Mouse (Mus musculus) hindbrain, embryonic 13.5 days (tissue): ENCODE results near the gene Defb38. TPM values are rescaled to one million over a fixed set of nuclear protein-coding genes. Genes with fewer than 3 reads are reported as not detected.

Experiments
- ATAC-seq: fragments of 200-750 bp; cut with Nextera tagmentation; 2 replicates; pipeline ENCODE4 v1.8.0; 2017; ENCODE audit warnings: moderate TSS enrichment; ENCODE audit not compliant: low FRiP score
- H3K27ac ChIP-seq: fragments of 300-500 bp; sonication (generic); 2 replicates; pipeline ENCODE4 v1.5.1; 2015; ENCODE audit warnings: inconsistent platforms, mild to moderate bottlenecking, moderate library complexity
- H3K27me3 ChIP-seq: fragments of 300-500 bp; sonication (generic); 2 replicates; pipeline ENCODE4 v1.6.1; 2015; ENCODE audit warnings: mild to moderate bottlenecking, inconsistent platforms
- H3K36me3 ChIP-seq: fragments of 300-500 bp; sonication (generic); 2 replicates; pipeline ENCODE4 v1.6.1; 2015; ENCODE audit warnings: mild to moderate bottlenecking, inconsistent platforms
- H3K4me1 ChIP-seq: fragments of 300-500 bp; sonication (generic); replicated peaks from 2 replicates; pipeline ENCODE4 v1.6.1; 2015; ENCODE audit warnings: inconsistent platforms
- H3K4me2 ChIP-seq: fragments of 300-500 bp; sonication (generic); 2 replicates; pipeline ENCODE4 v1.6.1; 2015; ENCODE audit warnings: inconsistent platforms, mild to moderate bottlenecking, moderate library complexity
- H3K4me3 ChIP-seq: fragments of 300-500 bp; sonication (generic); 2 replicates; pipeline ENCODE4 v1.5.1; 2015; ENCODE audit warnings: mild to moderate bottlenecking, inconsistent platforms
- H3K9ac ChIP-seq: fragments of 300-500 bp; sonication (generic); 2 replicates; pipeline ENCODE4 v1.6.1; 2015; ENCODE audit warnings: mild to moderate bottlenecking, inconsistent platforms
- H3K9me3 ChIP-seq: fragments of 300-500 bp; sonication (generic); 2 replicates; pipeline ENCODE4 v1.6.1; 2016; ENCODE audit warnings: inconsistent platforms
- WGBS: fragments of 180-500 bp; shearing (Covaris S2); methylation state at CpG from one replicate; pipeline ENCODE4 v1.1.7; 2015; 5-methylcytosine and 5-hydroxymethylcytosine counted together
- polyA plus RNA-seq: library from polyadenylated mRNA; unstranded; fragments of >200 nt; fragmentation: Nextera tagmentation; extraction: Ambion mirVana; gene quantifications from 2 replicates; pipeline ENCODE4 v1.2.1, GENCODE M21; 2015

The Defb38 gene
- not detected in 2 replicates for polyA plus RNA-seq

DNA sequence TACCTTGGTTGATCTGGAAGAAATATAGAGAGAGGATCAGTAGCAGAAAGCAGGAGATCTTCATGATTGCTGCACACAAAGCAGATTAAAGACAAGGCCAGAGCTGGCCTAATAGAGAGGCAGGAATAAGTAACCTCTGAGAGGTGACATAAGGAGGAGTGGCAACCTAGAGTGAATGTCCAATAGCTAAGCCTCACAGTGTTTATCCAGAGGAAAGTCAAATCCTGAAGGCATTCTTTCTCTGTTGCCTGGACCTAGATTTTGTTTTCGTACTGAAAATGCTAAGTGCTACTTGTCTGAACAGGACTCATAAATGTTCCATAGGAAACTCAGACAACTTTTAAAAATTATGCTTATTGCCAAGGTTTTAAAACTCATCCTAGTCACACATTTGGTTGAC, at the start of gene Defb38:
TSS of gene Defb38 (minus strand) at position 101 of the 400 bp plus-strand sequence.
- no peak for ATAC-seq
- no peaks in the 10 kb centered on the region for H3K9me3 ChIP-seq
- no peaks in the 10 kb centered on the region for H3K27me3 ChIP-seq
- H3K4me2 ChIP-seq: no peak within 1 kb of the TSS
- H3K4me1 ChIP-seq: no peaks in the 10 kb centered on the region
- H3K27ac ChIP-seq: no peak within 1 kb of the TSS
- 95% methylated on average over 1 of the region's 1 CpGs for WGBS
- no peak within 1 kb of the TSS for H3K9ac ChIP-seq
- H3K36me3 ChIP-seq: no peaks in the 10 kb centered on the region
- H3K4me3 ChIP-seq: no peak within 1 kb of the TSS

DNA sequence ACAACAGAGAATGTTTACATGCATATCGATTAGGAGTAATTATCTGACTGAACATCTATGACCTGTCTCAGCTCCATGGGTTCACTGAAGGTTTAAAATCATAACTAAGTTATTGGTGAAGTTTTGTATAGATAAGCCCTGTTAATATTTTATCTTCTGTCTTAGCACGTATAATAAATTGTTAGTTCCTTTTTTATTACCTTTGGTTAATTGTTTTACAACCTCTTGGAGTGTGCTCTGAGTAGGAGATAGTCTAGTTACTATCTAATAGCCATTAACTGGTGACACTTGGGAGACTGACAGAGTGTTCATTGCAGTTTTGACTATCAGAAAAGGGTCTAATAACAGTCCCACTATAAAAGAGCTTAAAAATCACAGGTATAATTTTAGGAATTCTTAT, 39.6 kb upstream of the Defb38 start:
- WGBS: 79% methylated on average over 2 of the region's 2 CpGs
- no peaks in the 10 kb centered on the region for H3K36me3 ChIP-seq
- no peak overlapping the region for H3K4me3 ChIP-seq
- no peak overlapping the region for H3K4me2 ChIP-seq
- no peak overlapping the region for H3K9ac ChIP-seq
- H3K4me1 ChIP-seq: no peaks in the 10 kb centered on the region
- H3K27me3 ChIP-seq: no peaks in the 10 kb centered on the region
- ATAC-seq: no peak
- peaks cover 2% of the 10 kb centered on the region; the same call in 1 of the 2 replicates for H3K9me3 ChIP-seq
- H3K27ac ChIP-seq: no peak overlapping the region

DNA sequence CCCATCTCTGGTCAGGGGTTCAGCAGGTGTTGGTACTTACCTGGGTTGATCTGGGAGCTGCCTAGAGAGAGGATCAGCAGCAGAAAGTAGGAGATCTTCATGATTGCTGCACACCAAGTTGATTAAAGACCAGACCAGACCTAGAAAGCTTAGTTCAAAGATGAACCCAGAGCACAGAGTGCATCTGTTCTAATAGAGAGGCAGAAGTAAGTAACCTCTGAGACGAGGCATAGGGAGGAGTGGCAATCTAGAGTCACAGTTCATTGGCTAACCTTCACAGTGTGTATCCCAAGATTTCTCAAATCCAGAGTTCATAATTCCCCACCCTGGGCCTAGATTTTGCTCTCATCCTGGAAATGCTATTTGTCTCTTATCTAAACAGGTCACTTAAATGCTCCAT, 38.3 kb upstream of the Defb38 start, which contains the start of gene Defb39:
TSS of gene Defb39 (minus strand) at position 101 of the 400 bp plus-strand sequence.
- H3K36me3 ChIP-seq: no peaks in the 10 kb centered on the region
- 78% methylated on average over 1 of the region's 1 CpGs for WGBS
- H3K9ac ChIP-seq: no peak within 1 kb of the TSS
- no peak for ATAC-seq
- H3K4me2 ChIP-seq: no peak within 1 kb of the TSS
- no peak within 1 kb of the TSS for H3K27ac ChIP-seq
- H3K4me1 ChIP-seq: no peaks in the 10 kb centered on the region
- H3K4me3 ChIP-seq: no peak within 1 kb of the TSS
- H3K9me3 ChIP-seq: no peaks in the 10 kb centered on the region; the same call in 1 of the 2 replicates
- H3K27me3 ChIP-seq: no peaks in the 10 kb centered on the region

DNA sequence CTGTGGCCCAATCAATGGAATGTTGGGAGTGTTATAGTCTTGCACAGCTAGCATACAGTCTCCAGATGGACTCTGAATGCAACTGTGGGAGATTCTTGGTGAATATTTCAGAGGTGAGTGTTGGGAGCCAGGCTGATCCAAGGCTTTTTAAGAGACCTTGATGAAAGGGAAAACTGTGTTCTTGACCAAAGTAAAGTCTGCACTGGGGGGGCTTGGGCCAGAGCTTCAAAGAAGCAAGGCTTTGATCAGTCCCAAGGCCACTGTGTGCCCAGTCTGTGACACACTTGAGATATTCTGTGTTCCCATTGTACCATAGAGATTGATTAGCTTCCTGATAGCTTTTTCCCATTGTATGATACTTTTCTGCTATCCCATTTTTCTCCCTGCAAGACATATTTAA, 36.5 kb upstream of the Defb38 start:
- H3K27me3 ChIP-seq: no peaks in the 10 kb centered on the region
- no peaks in the 10 kb centered on the region; the same call in 1 of the 2 replicates for H3K9me3 ChIP-seq
- no peak overlapping the region for H3K4me3 ChIP-seq
- no peak for ATAC-seq
- no peak overlapping the region for H3K9ac ChIP-seq
- H3K4me2 ChIP-seq: no peak overlapping the region
- no peak overlapping the region for H3K27ac ChIP-seq
- no peaks in the 10 kb centered on the region for H3K36me3 ChIP-seq
- H3K4me1 ChIP-seq: no peaks in the 10 kb centered on the region

DNA sequence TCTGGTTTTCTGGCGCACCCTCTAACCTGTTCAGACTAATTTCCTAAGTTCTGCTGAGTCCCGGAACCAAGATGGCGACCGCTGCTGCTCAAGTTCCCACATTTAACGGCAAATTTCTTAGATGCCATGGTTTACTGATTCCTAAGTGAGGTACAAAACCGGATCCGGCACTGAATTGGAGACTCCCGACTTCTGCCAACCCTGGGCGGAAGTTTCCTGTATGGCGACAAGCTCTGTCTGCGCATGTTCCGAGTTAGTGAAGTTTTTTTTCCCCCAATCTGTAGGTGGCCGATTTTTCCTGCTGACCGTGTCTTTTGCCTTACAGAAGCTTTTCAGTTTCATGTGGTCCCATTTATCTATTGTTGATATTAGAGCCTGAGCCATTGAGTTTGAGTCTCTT, 18.9 kb upstream of the Defb38 start:
- Histone ChIP-seq H3K9me3 (0 out of 2 replicates have a peak, but pooled peaks cover 11% of the 10 kb centered on the region), H3K4me3 (no peak overlapping the region), H3K4me1 (no peaks in the 10 kb centered on the region), H3K36me3 (no peaks in the 10 kb centered on the region), H3K4me2 (no peak overlapping the region), H3K9ac (no peak overlapping the region), H3K27me3 (no peaks in the 10 kb centered on the region), H3K27ac (no peak overlapping the region)
- no peak for ATAC-seq
- whole genome bisulfite sequencing: 93% methylated on average over 14 of the region's 14 CpGs

Other genes with a start within 250 kb of the Defb38 start
- gene Defb40, start 48.3 kb downstream of the Defb38 start, polyA plus RNA-seq: not detected in 2 replicates
- not detected in 2 replicates for gene Defb37, start 35.5 kb downstream of the Defb38 start, polyA plus RNA-seq
- gene Defb39, start 38.2 kb upstream of the Defb38 start, polyA plus RNA-seq: not detected in 2 replicates
- gene Defb12, start 88.3 kb upstream of the Defb38 start, polyA plus RNA-seq: not detected in 2 replicates
- gene Defb34, start 97.2 kb upstream of the Defb38 start, polyA plus RNA-seq: not detected in 2 replicates
- not detected in 2 replicates for gene Gm45826, start 114.2 kb upstream of the Defb38 start, polyA plus RNA-seq
- not detected in 2 replicates for gene Defb14, start 167.8 kb upstream of the Defb38 start, polyA plus RNA-seq
- gene Defb4, start 172.1 kb upstream of the Defb38 start, polyA plus RNA-seq: not detected in 2 replicates
- gene Defb6, start 198.9 kb upstream of the Defb38 start, polyA plus RNA-seq: not detected in 2 replicates
- gene Defb46, start 213.3 kb upstream of the Defb38 start, polyA plus RNA-seq: not detected in 2 replicates
- not detected in 2 replicates for gene Defb5, start 221.0 kb upstream of the Defb38 start, polyA plus RNA-seq